Mouse (Mus musculus): ENCODE measurements around the gene Mamstr.

Gene Mamstr

DNA sequence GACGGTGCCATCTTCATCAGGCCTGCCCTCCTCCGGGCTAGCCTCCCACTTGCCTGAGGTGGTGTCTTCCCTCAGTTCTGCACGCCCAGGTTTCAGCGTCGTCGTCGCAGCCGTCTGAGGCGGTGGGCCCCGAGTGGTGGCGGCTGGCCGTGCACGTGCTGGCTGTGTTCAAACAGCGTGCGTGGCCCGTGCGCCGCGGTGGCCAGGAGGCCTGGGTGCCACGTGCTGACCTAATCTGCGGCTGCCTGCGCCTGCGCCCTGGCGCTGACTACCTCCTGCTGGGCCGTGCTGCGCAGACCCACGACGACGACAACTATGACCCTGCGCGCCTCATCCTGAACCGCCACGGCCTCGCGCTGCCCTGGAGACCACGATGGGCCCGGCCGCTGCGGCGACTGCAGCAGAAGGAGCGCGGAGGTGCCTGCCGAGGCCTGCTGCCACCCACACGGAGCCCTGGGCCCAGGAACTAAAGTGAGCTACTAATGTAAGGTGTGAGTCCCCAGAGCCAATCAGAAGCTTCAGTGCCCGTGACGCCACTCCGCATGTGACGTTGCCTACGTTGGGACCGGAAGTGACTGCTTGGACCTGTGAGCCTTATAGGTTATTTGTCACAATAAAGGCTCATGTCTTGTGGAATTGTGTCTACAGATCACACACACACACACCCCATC lies 54.3 kb downstream of the Mamstr start, which contains the start of gene Sec1:
Gene Sec1 (minus strand): TSS at position 482 of the 671 bp plus-strand sequence.
- no peak for DNase-seq (ENCODE audit: low read depth, low spot score)

DNA sequence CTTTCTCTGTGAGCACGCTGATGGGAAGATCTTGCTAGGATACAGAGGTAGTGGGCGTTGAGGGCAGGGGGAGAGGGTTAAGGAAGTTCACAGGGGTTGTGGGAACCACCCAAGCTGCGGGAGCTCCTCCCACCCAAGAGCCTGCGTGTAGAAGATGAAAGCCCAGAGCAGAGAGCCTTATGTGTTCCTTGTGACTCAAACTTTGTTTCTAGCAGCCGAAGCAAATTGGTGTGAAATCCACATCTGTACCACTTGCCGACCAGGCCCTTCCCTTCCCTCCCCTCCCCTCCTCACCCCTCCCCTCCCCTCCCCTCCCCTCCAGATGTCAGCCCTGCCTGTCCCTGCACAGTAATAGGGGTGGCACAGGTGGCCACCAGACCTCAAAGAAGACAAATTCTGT lies 55.3 kb downstream of the Mamstr start:
- no peak for DNase-seq (ENCODE audit: low read depth, low spot score)
